ENCODE assay signal across 12 mouse cellular contexts in the genomic region with DNA sequence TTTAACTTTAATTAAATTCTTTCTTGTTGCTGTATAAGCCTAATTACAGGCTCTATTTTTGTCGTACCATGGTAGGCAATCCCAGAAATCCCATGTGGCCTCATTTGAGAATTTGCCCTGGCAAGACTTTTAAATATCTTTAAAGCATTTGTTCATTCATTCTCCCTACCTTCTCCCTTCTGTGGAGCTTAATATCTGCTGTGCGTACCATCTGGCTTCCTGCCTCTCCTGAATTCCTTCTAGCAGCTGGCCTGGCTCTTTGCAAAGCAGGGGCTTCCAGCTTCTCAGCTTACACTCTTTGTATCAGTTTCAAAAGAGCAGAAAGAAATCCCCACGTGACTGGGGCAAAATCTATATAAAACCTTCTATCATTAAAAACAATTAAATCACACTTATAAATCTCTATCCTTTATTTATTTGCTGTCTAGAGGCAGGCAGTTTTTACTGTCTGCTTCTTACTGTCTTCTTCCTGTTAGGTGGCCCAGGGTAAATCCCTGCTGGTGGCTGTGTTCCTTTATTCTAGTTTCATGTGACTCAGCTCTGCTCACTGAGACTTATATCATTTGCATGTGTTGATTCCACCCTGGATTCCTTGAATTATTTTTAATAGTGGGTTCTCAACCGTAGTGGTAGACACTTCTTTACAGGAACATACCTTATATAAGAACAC. TPM values are rescaled to one million over a fixed set of nuclear protein-coding genes. Genes with fewer than 3 reads are reported as not detected.
DNase-seq lines count a peak whose midpoint lies in the region; ATAC-seq and TF ChIP-seq lines count a peak whose summit lies in the region.
"Had no signal": no experiment of that assay in that cellular context is flagged by ENCODE, and none has a peak within 500 bp of the region (broad histone marks: within the 10 kb centered on the region; RNA-seq: fewer than 3 reads in every experiment).

No protein-coding gene starts in this region.

- no peak overlapping the region for H3K4me3 ChIP-seq in forebrain, embryonic 14.5 days (ENCODE audit: low read depth, low read length)
- H3K4me3 ChIP-seq in forebrain, embryonic 13.5 days = no peak overlapping the region
- no peak overlapping the region for H3K4me3 ChIP-seq in liver, postnatal 0 days (ENCODE audit: low read depth, low read length)
- H3K4me3 ChIP-seq: limb, embryonic 15.5 days had no signal

- no peaks in the 10 kb centered on the region for H3K36me3 ChIP-seq in forebrain, embryonic 14.5 days (ENCODE audit: control insufficient read depth, insufficient read depth, low read length)
- H3K36me3 ChIP-seq in forebrain, embryonic 13.5 days (ENCODE audit: poor library complexity, severe bottlenecking) = no peaks in the 10 kb centered on the region
- H3K36me3 ChIP-seq in liver, postnatal 0 days (replicated peaks; ENCODE audit: insufficient read depth, low read length) = no peaks in the 10 kb centered on the region
- H3K36me3 ChIP-seq: limb, embryonic 15.5 days had no signal

- peak; percentile 55 for DNase-seq in forebrain, embryonic 14.5 days (ENCODE audit: low spot score)
- DNase-seq in CD4-positive, CD25-positive, alpha-beta regulatory T cell, adult 2 months (ENCODE audit: low read depth, low spot score) = peak; percentile 48
- DNase-seq in brain, embryonic 14.5 days (ENCODE audit: low read depth) = peak; percentile 61
- no peak for DNase-seq in testis, postnatal 14 days (ENCODE audit: low spot score)
- DNase-seq in liver, postnatal 0 days = no peak
- no peak for DNase-seq in spleen, postnatal 10 days (ENCODE audit: low spot score in 2 of 2)
- DNase-seq: cerebellum, adult 11-12 months; lung, adult 2 months; retina, postnatal 1 day had no signal

- H3K4me2 ChIP-seq in forebrain, embryonic 14.5 days (ENCODE audit: low read length) = no peak overlapping the region
- no peak overlapping the region for H3K4me2 ChIP-seq in forebrain, embryonic 13.5 days
- no peak overlapping the region for H3K4me2 ChIP-seq in liver, postnatal 0 days (ENCODE audit: low read depth, low read length)
- H3K4me2 ChIP-seq: limb, embryonic 15.5 days had no signal

- TF ChIP-seq POLR2A in brain, embryonic 14.5 days (IDR thresholded peaks at IDR 0.05; ENCODE audit: borderline replicate concordance, extremely low read depth, insufficient read depth, insufficient read length, poor library complexity, severe bottlenecking) = no peak

- TF ChIP-seq CTCF in brain, embryonic 14.5 days (IDR thresholded peaks at IDR 0.05; ENCODE audit: borderline replicate concordance, extremely low read depth, insufficient read depth, insufficient read length) = no peak
- TF ChIP-seq CTCF in liver, postnatal 0 days (IDR thresholded peaks at IDR 0.05; ENCODE audit: low read depth) = no peak

- 44% methylated on average over 4 of the region's 4 CpGs for WGBS in forebrain, embryonic 14.5 days
- WGBS in forebrain, embryonic 13.5 days = 53% methylated on average over 4 of the region's 4 CpGs
- 72% methylated on average over 4 of the region's 4 CpGs for WGBS in liver, postnatal 0 days (ENCODE audit: insufficient replicate concordance)

- H3K4me1 ChIP-seq in forebrain, embryonic 14.5 days (ENCODE audit: control insufficient read depth, insufficient read depth, low read length) = no peaks in the 10 kb centered on the region
- no peaks in the 10 kb centered on the region for H3K4me1 ChIP-seq in forebrain, embryonic 13.5 days
- no peaks in the 10 kb centered on the region for H3K4me1 ChIP-seq in liver, postnatal 0 days (ENCODE audit: insufficient read depth)
- H3K4me1 ChIP-seq: limb, embryonic 15.5 days had no signal

- no peak for TF ChIP-seq EP300 in liver, postnatal 0 days (IDR thresholded peaks at IDR 0.05; ENCODE audit: low read depth)

- no peak overlapping the region for H3K27ac ChIP-seq in forebrain, embryonic 14.5 days (ENCODE audit: low read depth, low read length)
- H3K27ac ChIP-seq in forebrain, embryonic 13.5 days = no peak overlapping the region
- no peak overlapping the region for H3K27ac ChIP-seq in liver, postnatal 0 days (ENCODE audit: low read depth)
- H3K27ac ChIP-seq: limb, embryonic 15.5 days had no signal

- no peak overlapping the region for H3K9ac ChIP-seq in forebrain, embryonic 14.5 days (ENCODE audit: low read length)
- no peak overlapping the region for H3K9ac ChIP-seq in forebrain, embryonic 13.5 days
- H3K9ac ChIP-seq in liver, postnatal 0 days (replicated peaks) = no peak overlapping the region
- H3K9ac ChIP-seq: limb, embryonic 15.5 days had no signal

- H3K27me3 ChIP-seq in forebrain, embryonic 14.5 days (replicated peaks; ENCODE audit: control insufficient read depth, insufficient read depth, low read length) = no peaks in the 10 kb centered on the region
- no peaks in the 10 kb centered on the region for H3K27me3 ChIP-seq in forebrain, embryonic 13.5 days
- H3K27me3 ChIP-seq in liver, postnatal 0 days (ENCODE audit: insufficient read depth, low read length) = no peaks in the 10 kb centered on the region
- H3K27me3 ChIP-seq: limb, embryonic 15.5 days had no signal

- peak; percentile 48; the same call in 1 of the 2 replicates for ATAC-seq in forebrain, embryonic 14.5 days
- no peak for ATAC-seq in forebrain, embryonic 13.5 days
- ATAC-seq in megakaryocyte, adult 5-6 weeks (ENCODE audit: poor library complexity, severe bottlenecking) = peak; percentile 49; the same call in 1 of the 2 replicates
- ATAC-seq in liver, postnatal 0 days = no peak

- no peaks in the 10 kb centered on the region for H3K9me3 ChIP-seq in forebrain, embryonic 14.5 days (replicated peaks; ENCODE audit: control insufficient read depth, low read length)
- H3K9me3 ChIP-seq in forebrain, embryonic 13.5 days (replicated peaks) = 0 out of 2 replicates have a peak, but pooled peaks cover 2% of the 10 kb centered on the region
- peaks cover 7% of the 10 kb centered on the region for H3K9me3 ChIP-seq in liver, postnatal 0 days (ENCODE audit: low read length)
- H3K9me3 ChIP-seq: limb, embryonic 15.5 days had no signal

RNA-seq across cellular contexts. Expression of gene Resf1, which starts 45.7 kb away (rescaled TPM):
- polyA plus RNA-seq in forebrain, embryonic 14.5 days (2014; fragmentation: Nextera tagmentation; extraction: Ambion mirVana) = 32.6 and 33.3 TPM in 2 replicates
- polyA plus RNA-seq in forebrain, embryonic 13.5 days (2015; fragmentation: Nextera tagmentation; extraction: Ambion mirVana) = 39.7 and 45.3 TPM in 2 replicates
- polyA plus RNA-seq in brain, embryonic 14.5 days (2012; rRNA removed) = 8.1 and 11.3 TPM in 2 replicates
- 114 and 122 TPM in 2 replicates for total RNA-seq in megakaryocyte, adult 5-6 weeks (2015)
- 76.9 and 91.4 TPM in 2 replicates for total RNA-seq in megakaryocyte, adult 5-6 weeks (2017)
- 16.0 and 22.3 TPM in 2 replicates for polyA plus RNA-seq in liver, postnatal 0 days (2015; fragmentation: Nextera tagmentation; extraction: Ambion mirVana)

RNA-seq across cellular contexts. Expression of gene Bicd1, which starts 53.7 kb away (rescaled TPM):
- polyA plus RNA-seq in forebrain, embryonic 14.5 days (2014; fragmentation: Nextera tagmentation; extraction: Ambion mirVana) = 17.9 and 24.3 TPM in 2 replicates
- polyA plus RNA-seq in forebrain, embryonic 13.5 days (2015; fragmentation: Nextera tagmentation; extraction: Ambion mirVana) = 29.6 and 33.8 TPM in 2 replicates
- polyA plus RNA-seq in brain, embryonic 14.5 days (2012; rRNA removed) = 13.0 and 17.2 TPM in 2 replicates
- 0.13 and 0.14 TPM in 2 replicates for total RNA-seq in megakaryocyte, adult 5-6 weeks (2015)
- 0.48 and 1.4 TPM in 2 replicates for total RNA-seq in megakaryocyte, adult 5-6 weeks (2017)
- 0.45 and 0.78 TPM in 2 replicates for polyA plus RNA-seq in liver, postnatal 0 days (2015; fragmentation: Nextera tagmentation; extraction: Ambion mirVana)

Comparison
In these comparisons a context has a peak if more than half of its experiments do, and no peak if none do; other contexts are left out.
1. ATAC-seq: peak in forebrain, embryonic 14.5 days (single experiment) and megakaryocyte, adult 5-6 weeks (single experiment); none in forebrain, embryonic 13.5 days (single experiment) and liver, postnatal 0 days (single experiment).
2. DNase-seq: peak in forebrain, embryonic 14.5 days (single experiment), CD4-positive, CD25-positive, alpha-beta regulatory T cell, adult 2 months (single experiment) and brain, embryonic 14.5 days (single experiment); none in testis, postnatal 14 days (single experiment), liver, postnatal 0 days (single experiment) and spleen, postnatal 10 days (0 of 2).